Mouse (Mus musculus): ENCODE results near the gene Zfp790.
A peak's percentile ranks its signal among the peaks of the same experiment; 100 is the strongest.
"Not testable (repeated sequence)": the region's sequence is repeated elsewhere in the genome, so short reads cannot be mapped to it uniquely, and the experiment has no call there.

Gene Zfp790

DNA sequence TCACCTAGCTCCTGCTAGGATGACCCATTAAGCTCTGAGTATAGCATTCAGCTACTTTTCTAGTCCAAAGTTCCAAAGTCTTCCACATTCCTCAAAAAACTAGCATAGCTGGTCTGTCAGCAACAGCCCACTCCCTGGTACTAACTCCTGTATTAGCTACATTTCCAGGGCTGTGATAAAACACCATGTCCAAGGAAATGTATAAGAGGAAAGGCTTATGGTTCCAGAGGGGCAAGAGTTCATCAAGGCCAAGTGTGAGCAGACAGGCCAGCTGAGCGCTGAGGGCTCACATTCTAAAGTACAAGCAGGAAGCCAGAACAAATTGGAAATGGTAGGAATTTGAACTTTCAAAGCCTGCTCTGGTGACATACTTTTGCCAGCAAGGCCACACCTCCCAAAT lies 26.2 kb downstream of the Zfp790 start:
- no peak for DNase-seq (ENCODE audit: low read depth, low spot score)

GRCm38 (mm10) chr7:29844616-29845015 lies 28.7 kb downstream of the Zfp790 start:
- DNase-seq (ENCODE audit: low read depth, low spot score): no peak

GRCm38 (mm10) chr7:29852831-29853218 lies 36.9 kb downstream of the Zfp790 start:
- DNase-seq (ENCODE audit: low read depth, low spot score): no peak

DNA sequence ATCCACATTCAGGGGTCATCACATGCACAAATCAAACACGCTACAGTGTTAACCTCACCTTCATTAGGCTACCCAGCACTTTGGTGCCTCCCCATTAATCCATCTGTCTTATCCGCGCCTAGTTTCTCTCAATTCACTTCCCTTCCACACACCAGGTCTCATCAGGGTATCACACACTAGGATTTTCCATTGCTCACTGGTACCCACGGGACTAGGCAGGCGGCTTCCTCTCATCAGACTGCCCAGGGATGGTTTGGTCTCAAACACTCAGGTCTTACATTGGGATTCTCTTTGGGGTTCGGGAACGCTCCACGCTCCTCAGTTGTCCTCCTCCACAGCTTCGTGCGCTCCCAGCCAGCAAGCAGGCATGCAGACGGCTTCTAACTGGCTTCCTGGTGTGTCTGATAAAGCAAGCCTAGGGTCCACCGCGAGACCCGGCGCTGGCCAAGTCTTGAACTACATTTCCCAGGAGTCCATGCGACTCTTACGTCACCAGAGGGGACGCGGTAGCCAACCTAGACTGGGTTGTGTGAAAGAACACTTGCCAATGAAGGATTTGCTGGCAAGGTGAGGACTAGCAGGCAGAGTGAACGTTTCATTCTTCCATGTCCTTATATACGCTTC lies 37.4 kb downstream of the Zfp790 start, which contains the start of gene Zfp940:
Gene Zfp940, minus strand, starts transcription at position 451 of the 624 bp plus-strand sequence.
- peak; percentile 65 for DNase-seq (ENCODE audit: low read depth, low spot score)

GRCm38 (mm10) chr7:29859532-29860517 lies 43.9 kb downstream of the Zfp790 start, which contains the start of gene Zfp420:
Gene Zfp420, plus strand, starts transcription at chr7:29859979.
- peak; percentile 72 for DNase-seq (ENCODE audit: low read depth, low spot score)

GRCm38 (mm10) chr7:29861660-29862059 lies 45.7 kb downstream of the Zfp790 start:
- DNase-seq (ENCODE audit: low read depth, low spot score): no peak

GRCm38 (mm10) chr7:29874256-29874655 lies 58.3 kb downstream of the Zfp790 start:
- no peak for DNase-seq (ENCODE audit: low read depth, low spot score)

DNA sequence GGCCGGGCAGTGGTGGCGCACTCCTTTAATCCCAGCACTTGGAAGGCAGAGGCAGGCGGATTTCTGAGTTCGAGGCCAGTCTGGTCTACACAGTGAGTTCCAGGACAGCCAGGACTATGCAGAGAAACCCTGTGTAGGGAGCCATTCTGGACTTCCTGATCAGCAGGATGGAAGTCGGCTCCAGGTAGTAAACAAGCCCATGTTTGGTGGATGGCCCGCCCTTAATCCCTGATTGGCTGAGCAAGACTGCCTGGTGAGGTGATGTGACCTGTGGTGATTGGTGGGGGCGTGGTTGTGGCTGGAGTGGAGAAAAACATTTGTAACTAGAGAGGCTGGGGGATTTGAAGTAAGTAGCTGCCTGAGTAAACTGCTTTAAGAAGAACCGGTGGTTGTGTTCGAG lies 61.6 kb downstream of the Zfp790 start:
- DNase-seq (ENCODE audit: low read depth, low spot score): not testable (repeated sequence)

- no peak for DNase-seq (ENCODE audit: low read depth, low spot score)
These were observed 64.1 kb downstream of the Zfp790 start for GRCm38 (mm10) chr7:29880056-29880455.
